Mouse (Mus musculus): ENCODE data around the gene Kcnh1. TPM values are rescaled to one million over a fixed set of nuclear protein-coding genes. Genes with fewer than 3 reads are reported as not detected.
A peak's percentile ranks its signal among the peaks of the same experiment; 100 is the strongest.

Gene Kcnh1
- polyA plus RNA-seq, 1 experiment from 2014 or later: 0.88 TPM

DNA sequence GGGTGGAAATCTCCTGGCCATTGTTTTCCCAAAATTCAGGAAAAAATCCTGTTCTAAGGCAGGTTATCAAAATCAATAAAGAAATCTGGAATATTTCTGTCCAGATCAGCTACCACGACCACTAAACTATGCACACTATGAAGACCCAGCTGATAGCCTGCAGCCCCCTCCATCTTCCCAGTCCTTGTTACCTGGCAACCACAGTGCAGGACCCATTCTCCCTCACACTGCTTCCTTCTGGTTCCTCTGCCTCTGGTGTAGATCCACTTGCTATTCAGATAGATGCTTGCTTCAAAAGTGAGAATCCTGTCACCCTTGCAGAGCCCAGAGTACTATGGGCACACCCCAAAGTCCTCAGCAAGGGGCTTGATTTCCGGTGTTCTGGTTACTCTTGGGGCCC, 351.5 kb downstream of the Kcnh1 start:
- no peak overlapping the region for H3K9ac ChIP-seq (ENCODE audit: low read length)
- no peak for ATAC-seq
- H3K27ac ChIP-seq (ENCODE audit: low read depth, low read length): no peak overlapping the region
- H3K9me3 ChIP-seq (replicated peaks; ENCODE audit: control insufficient read depth, low read length): no peaks in the 10 kb centered on the region
- H3K36me3 ChIP-seq (ENCODE audit: control insufficient read depth, insufficient read depth, low read length): no peaks in the 10 kb centered on the region
- no peak overlapping the region for H3K4me2 ChIP-seq (ENCODE audit: low read length)
- H3K4me1 ChIP-seq (ENCODE audit: control insufficient read depth, insufficient read depth, low read length): 0 out of 2 replicates have a peak, but pooled peaks cover 4% of the 10 kb centered on the region
- H3K27me3 ChIP-seq (replicated peaks; ENCODE audit: control insufficient read depth, insufficient read depth, low read length): no peaks in the 10 kb centered on the region
- no peak overlapping the region for H3K4me3 ChIP-seq (ENCODE audit: low read depth, low read length)
- DNase-seq (ENCODE audit: low spot score): no peak
- 81% methylated on average over 2 of the region's 2 CpGs for WGBS

DNA sequence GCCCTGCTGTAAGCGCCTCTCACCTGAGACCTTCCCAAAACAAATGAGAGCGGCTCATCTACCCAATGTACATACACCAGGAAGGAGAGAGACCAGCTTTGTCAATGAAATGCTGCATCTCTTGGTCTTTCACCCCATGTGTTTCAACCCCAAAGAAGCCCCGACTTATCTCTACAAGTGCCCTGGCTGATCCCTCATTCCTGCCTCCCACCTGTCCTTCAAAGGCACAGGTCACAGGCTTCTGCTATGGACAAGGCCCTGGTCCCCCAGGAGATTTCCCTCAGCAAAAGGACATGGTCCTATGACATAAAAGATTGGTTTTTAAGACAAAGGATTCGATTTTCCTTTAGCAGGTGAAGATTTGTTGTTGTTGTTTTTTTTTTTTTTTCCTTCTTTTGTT, 353.1 kb downstream of the Kcnh1 start:
- DNase-seq (ENCODE audit: low spot score) (no peak), ATAC-seq (no peak)
- Histone ChIP-seq H3K4me1 (ENCODE audit: control insufficient read depth, insufficient read depth, low read length) (0 out of 2 replicates have a peak, but pooled peaks cover 4% of the 10 kb centered on the region), H3K9ac (ENCODE audit: low read length) (no peak overlapping the region), H3K36me3 (ENCODE audit: control insufficient read depth, insufficient read depth, low read length) (no peaks in the 10 kb centered on the region), H3K4me3 (ENCODE audit: low read depth, low read length) (no peak overlapping the region), H3K4me2 (ENCODE audit: low read length) (no peak overlapping the region), H3K27me3 (replicated peaks; ENCODE audit: control insufficient read depth, insufficient read depth, low read length) (no peaks in the 10 kb centered on the region), H3K27ac (ENCODE audit: low read depth, low read length) (no peak overlapping the region), H3K9me3 (replicated peaks; ENCODE audit: control insufficient read depth, low read length) (no peaks in the 10 kb centered on the region)
- WGBS: 90% methylated on average over 4 of the region's 4 CpGs

DNA sequence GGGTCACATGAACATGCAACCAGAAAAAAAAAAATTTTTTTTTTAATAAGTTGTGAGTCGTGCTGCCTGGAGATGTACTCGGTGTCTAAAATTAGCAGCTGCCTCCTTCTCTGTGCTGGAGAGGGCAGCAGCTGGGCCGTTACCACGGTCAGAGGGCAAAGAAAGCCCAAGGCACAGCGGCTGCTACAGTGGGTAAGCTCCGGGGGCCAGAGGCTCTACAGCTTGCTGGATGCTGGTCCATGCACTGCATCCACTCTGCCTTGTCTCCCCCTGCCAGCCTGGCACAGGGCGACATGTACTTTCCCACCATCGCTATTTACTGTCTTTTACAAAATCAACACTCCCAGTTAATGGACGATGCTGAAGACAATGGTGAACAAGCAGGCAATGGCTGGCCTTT, 353.5 kb downstream of the Kcnh1 start:
- WGBS: 71% methylated on average over 9 of the region's 9 CpGs
- no peaks in the 10 kb centered on the region for H3K9me3 ChIP-seq (replicated peaks; ENCODE audit: control insufficient read depth, low read length)
- DNase-seq (ENCODE audit: low spot score) (no peak), ATAC-seq (no peak)
- H3K4me3 ChIP-seq (ENCODE audit: low read depth, low read length): no peak overlapping the region
- no peaks in the 10 kb centered on the region for H3K36me3 ChIP-seq (ENCODE audit: control insufficient read depth, insufficient read depth, low read length)
- no peaks in the 10 kb centered on the region for H3K27me3 ChIP-seq (replicated peaks; ENCODE audit: control insufficient read depth, insufficient read depth, low read length)
- H3K4me1 ChIP-seq (ENCODE audit: control insufficient read depth, insufficient read depth, low read length): 0 out of 2 replicates have a peak, but pooled peaks cover 4% of the 10 kb centered on the region
- no peak overlapping the region for H3K4me2 ChIP-seq (ENCODE audit: low read length)
- H3K9ac ChIP-seq (ENCODE audit: low read length): no peak overlapping the region
- no peak overlapping the region for H3K27ac ChIP-seq (ENCODE audit: low read depth, low read length)

DNA sequence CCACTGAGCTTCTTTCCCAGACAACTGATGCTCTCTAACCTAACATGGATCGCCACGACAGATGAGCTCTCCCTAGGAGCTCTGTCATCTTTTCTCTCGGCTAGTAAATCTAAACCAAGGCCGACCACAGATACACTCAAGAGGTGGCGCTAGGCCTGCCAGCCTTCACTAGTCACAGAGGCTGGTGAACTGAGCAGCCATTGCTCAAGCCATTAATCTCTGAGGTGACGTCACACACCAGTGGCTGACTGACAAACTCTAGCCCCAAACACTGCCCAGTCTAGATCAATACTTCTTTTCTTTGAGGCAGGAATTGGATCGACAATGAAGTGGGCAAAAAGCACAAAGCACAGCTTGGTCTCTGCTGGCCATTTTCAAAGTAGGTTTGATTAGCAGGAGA, 354.3 kb downstream of the Kcnh1 start:
- H3K36me3 ChIP-seq (ENCODE audit: control insufficient read depth, insufficient read depth, low read length): no peaks in the 10 kb centered on the region
- H3K4me3 ChIP-seq (ENCODE audit: low read depth, low read length): no peak overlapping the region
- no peak overlapping the region for H3K9ac ChIP-seq (ENCODE audit: low read length)
- no peaks in the 10 kb centered on the region for H3K9me3 ChIP-seq (replicated peaks; ENCODE audit: control insufficient read depth, low read length)
- H3K4me1 ChIP-seq (ENCODE audit: control insufficient read depth, insufficient read depth, low read length): 0 out of 2 replicates have a peak, but pooled peaks cover 4% of the 10 kb centered on the region
- H3K27ac ChIP-seq (ENCODE audit: low read depth, low read length): no peak overlapping the region
- DNase-seq (ENCODE audit: low spot score) (no peak), ATAC-seq (no peak)
- no peaks in the 10 kb centered on the region for H3K27me3 ChIP-seq (replicated peaks; ENCODE audit: control insufficient read depth, insufficient read depth, low read length)
- 47% methylated on average over 7 of the region's 7 CpGs for WGBS
- no peak overlapping the region for H3K4me2 ChIP-seq (ENCODE audit: low read length)

DNA sequence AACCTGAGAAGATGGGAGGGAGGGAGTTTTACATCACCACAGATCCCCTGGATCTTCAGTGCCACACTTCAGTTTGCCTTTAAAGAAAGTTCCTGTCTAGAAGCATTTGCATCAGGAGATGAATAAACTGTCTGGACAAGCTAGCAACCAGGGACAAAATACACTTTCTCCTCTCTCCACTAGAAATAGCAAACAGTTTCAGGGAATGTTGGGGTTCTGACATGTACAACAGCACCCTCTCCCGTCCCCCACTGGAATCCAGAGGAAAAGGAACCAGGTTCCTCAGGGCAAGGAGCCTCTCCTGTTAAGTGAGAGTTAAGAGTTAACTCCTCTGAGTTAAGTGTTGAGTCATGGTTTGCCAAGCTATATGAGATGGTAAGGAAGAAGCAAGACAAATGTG, 356.3 kb downstream of the Kcnh1 start:
- WGBS: 20% methylated on average over 1 of the region's 1 CpGs
- H3K4me1 ChIP-seq (ENCODE audit: control insufficient read depth, insufficient read depth, low read length): 0 out of 2 replicates have a peak, but pooled peaks cover 4% of the 10 kb centered on the region
- H3K27ac ChIP-seq (ENCODE audit: low read depth, low read length): no peak overlapping the region
- DNase-seq (ENCODE audit: low spot score) (peak; percentile 23), ATAC-seq (no peak)
- H3K9me3 ChIP-seq (replicated peaks; ENCODE audit: control insufficient read depth, low read length): no peaks in the 10 kb centered on the region
- no peaks in the 10 kb centered on the region for H3K27me3 ChIP-seq (replicated peaks; ENCODE audit: control insufficient read depth, insufficient read depth, low read length)
- no peaks in the 10 kb centered on the region for H3K36me3 ChIP-seq (ENCODE audit: control insufficient read depth, insufficient read depth, low read length)
- no peak overlapping the region for H3K9ac ChIP-seq (ENCODE audit: low read length)
- H3K4me2 ChIP-seq (ENCODE audit: low read length): no peak overlapping the region
- H3K4me3 ChIP-seq (ENCODE audit: low read depth, low read length): no peak overlapping the region

DNA sequence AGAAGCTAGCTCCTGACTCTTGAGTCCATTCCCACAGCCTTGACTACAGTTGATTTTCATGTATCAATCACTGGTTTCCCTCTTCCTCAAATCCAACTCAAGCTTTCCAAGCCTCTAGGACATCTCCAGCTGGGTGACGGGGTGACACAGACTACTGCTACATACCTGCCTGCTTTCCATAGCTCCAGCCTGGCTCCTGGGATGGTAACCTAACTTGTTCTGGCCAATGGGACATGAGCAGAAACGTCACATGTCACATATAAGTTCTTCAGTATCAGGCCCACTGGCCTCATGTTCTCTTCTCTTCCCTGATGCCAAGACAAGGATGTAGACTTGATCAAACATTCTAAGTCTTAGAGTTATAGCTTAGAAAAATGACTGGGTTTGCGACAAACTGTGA, 360.0 kb downstream of the Kcnh1 start:
- DNase-seq (ENCODE audit: low spot score) (no peak), ATAC-seq (no peak)
- WGBS: 88% methylated on average over 3 of the region's 3 CpGs
- no peak overlapping the region for H3K27ac ChIP-seq (ENCODE audit: low read depth, low read length)
- H3K9me3 ChIP-seq (replicated peaks; ENCODE audit: control insufficient read depth, low read length): no peaks in the 10 kb centered on the region
- no peaks in the 10 kb centered on the region for H3K36me3 ChIP-seq (ENCODE audit: control insufficient read depth, insufficient read depth, low read length)
- no peaks in the 10 kb centered on the region for H3K27me3 ChIP-seq (replicated peaks; ENCODE audit: control insufficient read depth, insufficient read depth, low read length)
- no peaks in the 10 kb centered on the region for H3K4me1 ChIP-seq (ENCODE audit: control insufficient read depth, insufficient read depth, low read length)
- no peak overlapping the region for H3K4me3 ChIP-seq (ENCODE audit: low read depth, low read length)
- H3K4me2 ChIP-seq (ENCODE audit: low read length): no peak overlapping the region
- H3K9ac ChIP-seq (ENCODE audit: low read length): no peak overlapping the region

DNA sequence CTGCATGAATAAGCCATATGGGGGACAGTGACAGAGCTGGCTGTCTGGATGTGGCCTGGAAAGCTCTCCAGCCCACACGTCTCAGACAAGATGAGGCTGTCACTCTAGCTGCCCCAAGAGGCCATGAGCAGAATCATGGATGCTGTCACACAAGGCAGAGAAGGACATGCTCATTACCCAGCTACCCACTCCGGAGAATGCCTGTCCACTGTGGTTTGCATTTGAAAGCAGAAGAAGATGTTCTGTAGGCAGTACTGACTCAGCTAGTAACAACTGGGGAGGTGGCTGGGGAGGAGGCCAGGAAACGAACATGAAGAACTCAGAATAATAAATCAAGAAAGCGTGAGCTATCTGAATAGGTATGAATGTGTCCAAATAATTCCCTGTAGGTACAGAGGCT, 364.9 kb downstream of the Kcnh1 start:
- no peak for ATAC-seq
- peaks cover 4% of the 10 kb centered on the region; the same call in 1 of the 2 replicates for H3K4me1 ChIP-seq (ENCODE audit: control insufficient read depth, insufficient read depth, low read length)
- 79% methylated on average over 4 of the region's 4 CpGs for WGBS
- no peak overlapping the region for H3K9ac ChIP-seq (ENCODE audit: low read length)
- no peak for DNase-seq (ENCODE audit: low spot score)
- H3K4me3 ChIP-seq (ENCODE audit: low read depth, low read length): no peak overlapping the region
- H3K36me3 ChIP-seq (ENCODE audit: control insufficient read depth, insufficient read depth, low read length): no peaks in the 10 kb centered on the region
- no peak overlapping the region for H3K27ac ChIP-seq (ENCODE audit: low read depth, low read length)
- no peaks in the 10 kb centered on the region for H3K27me3 ChIP-seq (replicated peaks; ENCODE audit: control insufficient read depth, insufficient read depth, low read length)
- H3K9me3 ChIP-seq (replicated peaks; ENCODE audit: control insufficient read depth, low read length): no peaks in the 10 kb centered on the region
- no peak overlapping the region for H3K4me2 ChIP-seq (ENCODE audit: low read length)

DNA sequence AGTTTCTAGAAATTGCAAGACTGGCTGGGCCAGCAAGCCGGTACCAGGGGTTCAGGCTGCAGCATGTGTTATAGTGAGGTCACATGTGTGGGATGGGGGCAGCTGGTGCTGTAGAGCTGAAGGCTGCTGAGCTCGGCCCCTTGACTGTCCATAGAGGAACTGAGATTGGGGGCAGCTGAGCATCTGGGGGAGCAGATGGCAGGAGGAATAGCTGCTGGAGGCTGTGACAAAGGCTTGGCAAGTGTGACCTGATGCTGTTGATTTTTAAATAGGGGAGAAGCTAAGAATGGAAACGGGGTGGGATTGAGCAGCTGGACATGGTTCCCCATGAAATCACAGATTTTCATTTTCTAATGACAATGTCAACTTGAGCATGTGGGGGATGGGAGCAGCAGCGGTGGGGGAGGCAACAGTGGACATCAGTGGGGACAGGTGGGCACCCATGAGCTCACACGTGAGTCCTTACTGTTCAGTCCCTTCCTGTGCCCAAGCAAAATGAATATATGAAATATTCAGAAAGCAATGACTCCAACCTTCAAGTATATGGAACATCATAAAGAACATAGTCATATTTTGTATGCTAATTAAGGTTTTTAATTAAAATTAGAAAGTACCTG, 367.5 kb downstream of the Kcnh1 start:
- H3K4me1 ChIP-seq (ENCODE audit: control insufficient read depth, insufficient read depth, low read length): peaks cover 4% of the 10 kb centered on the region; the same call in 1 of the 2 replicates
- H3K9ac ChIP-seq (ENCODE audit: low read length): no peak overlapping the region
- H3K4me2 ChIP-seq (ENCODE audit: low read length): no peak overlapping the region
- H3K4me3 ChIP-seq (ENCODE audit: low read depth, low read length): no peak overlapping the region
- H3K27ac ChIP-seq (ENCODE audit: low read depth, low read length): no peak overlapping the region
- WGBS: 58% methylated on average over 5 of the region's 5 CpGs
- DNase-seq (ENCODE audit: low spot score) (peak; percentile 49), ATAC-seq (peak; percentile 70)
- H3K36me3 ChIP-seq (ENCODE audit: control insufficient read depth, insufficient read depth, low read length): no peaks in the 10 kb centered on the region
- no peaks in the 10 kb centered on the region for H3K9me3 ChIP-seq (replicated peaks; ENCODE audit: control insufficient read depth, low read length)
- no peaks in the 10 kb centered on the region for H3K27me3 ChIP-seq (replicated peaks; ENCODE audit: control insufficient read depth, insufficient read depth, low read length)

DNA sequence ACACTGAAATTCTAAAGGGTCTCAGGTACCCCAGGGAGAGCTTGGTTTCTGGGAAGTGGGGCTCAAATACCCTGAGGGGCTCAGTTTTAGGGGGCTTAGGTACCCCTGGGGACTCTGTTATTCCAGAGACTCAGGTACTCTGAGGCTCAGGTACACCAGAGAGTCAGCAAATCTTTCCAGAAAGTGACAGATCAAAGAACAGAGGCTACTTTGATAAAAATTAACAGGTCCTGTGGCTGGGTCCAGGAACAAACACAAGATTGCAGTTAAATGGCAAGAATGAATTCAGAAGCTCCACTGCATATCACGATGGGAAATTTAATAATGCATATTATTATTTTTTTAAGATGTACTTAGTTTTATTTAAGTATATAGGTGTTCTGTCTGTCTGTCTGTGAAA, 368.8 kb downstream of the Kcnh1 start:
- Histone ChIP-seq H3K4me2 (ENCODE audit: low read length) (no peak overlapping the region), H3K9ac (ENCODE audit: low read length) (no peak overlapping the region), H3K27me3 (replicated peaks; ENCODE audit: control insufficient read depth, insufficient read depth, low read length) (no peaks in the 10 kb centered on the region), H3K4me3 (ENCODE audit: low read depth, low read length) (no peak overlapping the region), H3K27ac (ENCODE audit: low read depth, low read length) (no peak overlapping the region), H3K4me1 (ENCODE audit: control insufficient read depth, insufficient read depth, low read length) (peaks cover 4% of the 10 kb centered on the region; the same call in 1 of the 2 replicates), H3K9me3 (replicated peaks; ENCODE audit: control insufficient read depth, low read length) (no peaks in the 10 kb centered on the region), H3K36me3 (ENCODE audit: control insufficient read depth, insufficient read depth, low read length) (no peaks in the 10 kb centered on the region)
- ATAC-seq: no peak
- WGBS: 89% methylated on average over 1 of the region's 1 CpGs
- DNase-seq (ENCODE audit: low spot score): no peak

Measured in forebrain, embryonic 14.5 days (tissue).